Mouse (Mus musculus): ENCODE measurements around the gene Ppp6r1.
"Not testable (repeated sequence)": the region's sequence is repeated elsewhere in the genome, so short reads cannot be mapped to it uniquely, and the experiment has no call there.

Ppp6r1 gene

DNA sequence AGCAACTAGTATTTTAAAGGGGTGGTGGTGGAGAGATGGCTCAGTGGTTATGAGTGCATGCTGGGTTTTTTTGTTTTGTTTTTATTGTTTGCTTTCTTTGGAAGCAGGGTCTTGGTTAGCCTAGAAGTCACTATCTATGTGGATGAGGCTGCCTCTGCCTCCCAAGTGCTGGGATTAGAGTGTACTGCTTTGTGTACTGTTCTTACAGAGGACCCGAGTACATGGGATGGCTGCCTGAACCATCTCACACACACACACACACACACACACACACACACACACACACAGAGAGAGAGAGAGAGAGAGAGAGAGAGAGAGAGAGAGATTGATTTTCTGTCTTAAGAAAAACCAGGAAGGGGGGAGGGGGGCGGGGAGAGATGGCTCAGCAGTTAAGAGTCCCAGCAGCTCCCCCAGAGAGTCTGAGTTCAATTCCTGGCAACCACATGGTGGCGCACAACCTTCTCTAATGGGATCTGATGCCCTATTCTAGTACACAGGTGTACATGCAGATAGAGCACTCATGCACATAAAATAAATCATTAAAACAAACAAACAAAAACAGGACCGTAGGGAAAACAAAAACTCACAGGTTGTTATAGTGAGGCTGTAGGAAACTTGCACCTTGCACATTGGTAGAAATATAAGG lies 35.2 kb downstream of the Ppp6r1 start:
- in situ Hi-C loops (cut with MboI, MseI), result no loop called here

GRCm38 (mm10) chr7:4619979-4620378 lies 38.8 kb downstream of the Ppp6r1 start:
- in situ Hi-C loops (cut with MboI, MseI), result loop anchor here (10.0 kb wide), 1 partner anchor 55 kb away; no protein-coding TSS in a partner anchor

- in situ Hi-C loops (cut with MboI, MseI), result loop anchor here (10.0 kb wide), 1 partner anchor 49 kb away; no protein-coding TSS in a partner anchor
Observed at GRCm38 (mm10) chr7:4613740-4614403, 44.9 kb downstream of the Ppp6r1 start.

- in situ Hi-C loops (cut with MboI, MseI), result loop anchor here (10.0 kb wide), 1 partner anchor 48 kb away; no protein-coding TSS in a partner anchor
Observed at GRCm38 (mm10) chr7:4612956-4613355, 45.9 kb downstream of the Ppp6r1 start.

- in situ Hi-C loops (cut with MboI, MseI), result loop anchor here (10.0 kb wide), 1 partner anchor 48 kb away; no protein-coding TSS in a partner anchor
Observed at GRCm38 (mm10) chr7:4612386-4612785, 46.4 kb downstream of the Ppp6r1 start.

DNA sequence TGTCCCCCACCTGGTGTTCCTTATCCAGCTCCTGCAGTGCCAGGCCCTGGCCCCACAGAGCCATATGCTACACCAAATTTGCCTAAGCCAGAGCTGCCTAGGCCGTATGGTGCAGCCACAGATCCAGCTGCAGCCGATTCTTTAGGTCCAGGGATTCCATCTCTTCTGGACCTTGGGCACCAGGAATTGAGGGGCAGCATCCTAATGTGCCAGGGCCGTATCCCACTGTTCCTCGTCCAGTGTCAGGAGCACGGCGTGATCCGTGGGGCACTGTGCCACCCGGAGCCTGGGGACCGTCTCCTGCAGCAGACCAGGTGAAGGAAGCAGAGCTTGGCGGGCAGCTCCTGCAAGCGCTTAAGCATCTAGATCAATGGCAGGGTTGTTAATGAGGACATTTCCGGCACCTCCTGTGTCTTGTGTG lies 46.9 kb downstream of the Ppp6r1 start:
- in situ Hi-C loops (cut with MboI, MseI), result loop anchor here (10.0 kb wide), 1 partner anchor 47 kb away; no protein-coding TSS in a partner anchor

GRCm38 (mm10) chr7:4611511-4611910 lies 47.3 kb downstream of the Ppp6r1 start:
- in situ Hi-C loops (cut with MboI, MseI), result loop anchor here (10.0 kb wide), 1 partner anchor 47 kb away; no protein-coding TSS in a partner anchor

DNA sequence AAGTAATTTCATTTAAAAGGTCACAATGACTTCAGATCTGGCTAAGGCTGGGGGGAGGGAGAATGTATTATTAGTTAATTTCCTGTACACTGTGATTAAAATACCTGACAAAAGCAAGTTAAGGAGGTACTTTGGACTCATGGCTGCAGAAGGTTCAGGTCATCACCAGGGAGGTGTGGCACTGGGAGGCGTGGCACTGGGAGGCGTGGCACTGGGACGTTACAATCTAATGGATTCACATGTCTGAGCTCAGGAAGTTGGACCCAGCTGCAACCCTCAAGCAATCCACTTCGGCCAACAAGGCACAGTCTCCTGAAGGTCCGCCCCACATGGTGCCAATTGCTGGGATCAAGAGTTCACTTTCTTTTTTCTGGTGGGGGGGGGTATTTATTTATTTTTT lies 50.8 kb downstream of the Ppp6r1 start:
- in situ Hi-C loops (cut with MboI, MseI), result no loop called here

DNA sequence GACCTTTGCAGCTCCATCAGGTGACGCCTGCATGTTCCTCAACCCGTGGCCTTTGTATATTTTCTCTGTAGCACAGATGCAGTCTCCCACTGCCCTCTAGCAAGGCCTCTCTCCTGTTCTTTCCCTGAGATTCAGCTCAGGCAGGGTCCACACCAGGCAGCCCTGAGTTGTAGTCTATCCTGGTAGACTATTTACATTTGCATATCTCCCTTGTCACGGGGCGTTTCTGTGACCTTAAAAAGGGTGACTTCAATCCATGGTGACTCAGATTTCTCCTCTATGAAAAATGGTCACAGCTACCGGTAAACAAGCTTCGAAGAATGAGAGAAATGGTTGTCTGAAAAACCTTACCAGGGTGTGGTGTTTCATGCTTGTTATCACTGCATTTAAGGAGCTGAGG lies 54.9 kb downstream of the Ppp6r1 start, which contains the start of gene Ptprh:
Gene Ptprh, minus strand, starts transcription at position 169 of the 400 bp plus-strand sequence.
- in situ Hi-C loops (cut with MboI, MseI), result no loop called here

GRCm38 (mm10) chr7:4602969-4603368 lies 55.9 kb downstream of the Ppp6r1 start:
- in situ Hi-C loops (cut with MboI, MseI), result no loop called here

- in situ Hi-C loops (cut with MboI, MseI), result not testable (repeated sequence)
Observed at GRCm38 (mm10) chr7:4597046-4597445, 61.8 kb downstream of the Ppp6r1 start.

Measured in T-helper 1 cell (primary cell).